Comparison of ENCODE assay signal across 23 mouse cellular contexts in genomic region chr4:124210103-124210502, GRCm38 (mm10).
DNase-seq lines count a peak whose midpoint lies in the region; ATAC-seq and TF ChIP-seq lines count a peak whose summit lies in the region.
"Had no signal": no experiment of that assay in that cellular context is flagged by ENCODE, and none has a peak within 500 bp of the region (broad histone marks: within the 10 kb centered on the region; RNA-seq: fewer than 3 reads in every experiment).

No protein-coding gene starts in this region.

- H3K9me3 ChIP-seq in embryonic facial prominence, embryonic 14.5 days (ENCODE audit: control insufficient read depth, low read length), result no peaks in the 10 kb centered on the region
- no peaks in the 10 kb centered on the region for H3K9me3 ChIP-seq in embryonic facial prominence, embryonic 10.5 days
- H3K9me3 ChIP-seq in heart, embryonic 12.5 days (replicated peaks), result no peaks in the 10 kb centered on the region
- H3K9me3 ChIP-seq: heart, embryonic 15.5 days; kidney, embryonic 15.5 days; limb, embryonic 10.5 days; stomach, embryonic 15.5 days had no signal

- H3K4me1 ChIP-seq in embryonic facial prominence, embryonic 14.5 days (ENCODE audit: control insufficient read depth, insufficient read depth, low read length), result no peaks in the 10 kb centered on the region
- H3K4me1 ChIP-seq in embryonic facial prominence, embryonic 10.5 days, result no peaks in the 10 kb centered on the region
- 0 out of 2 replicates have a peak, but pooled peaks cover 3% of the 10 kb centered on the region for H3K4me1 ChIP-seq in heart, embryonic 12.5 days (replicated peaks)
- H3K4me1 ChIP-seq: heart, embryonic 15.5 days; kidney, embryonic 15.5 days; limb, embryonic 10.5 days; stomach, embryonic 15.5 days had no signal

- no peak overlapping the region for H3K4me3 ChIP-seq in embryonic facial prominence, embryonic 14.5 days (ENCODE audit: low read depth, low read length)
- H3K4me3 ChIP-seq in embryonic facial prominence, embryonic 10.5 days, result no peak overlapping the region
- H3K4me3 ChIP-seq in layer of hippocampus, adult 2 months, result no peak overlapping the region
- no peak overlapping the region for H3K4me3 ChIP-seq in heart, embryonic 12.5 days
- H3K4me3 ChIP-seq: heart, embryonic 15.5 days; kidney, embryonic 15.5 days; limb, embryonic 10.5 days; stomach, embryonic 15.5 days had no signal

- H3K27me3 ChIP-seq in embryonic facial prominence, embryonic 14.5 days (replicated peaks; ENCODE audit: control insufficient read depth, insufficient read depth, low read length), result no peaks in the 10 kb centered on the region
- H3K27me3 ChIP-seq in embryonic facial prominence, embryonic 10.5 days (replicated peaks; ENCODE audit: low read depth, poor library complexity, severe bottlenecking), result no peaks in the 10 kb centered on the region
- no peaks in the 10 kb centered on the region for H3K27me3 ChIP-seq in heart, embryonic 12.5 days (replicated peaks)
- H3K27me3 ChIP-seq: heart, embryonic 15.5 days; stomach, embryonic 15.5 days had no signal

- no peaks in the 10 kb centered on the region for H3K36me3 ChIP-seq in embryonic facial prominence, embryonic 14.5 days (ENCODE audit: control insufficient read depth, insufficient read depth, low read length)
- no peaks in the 10 kb centered on the region for H3K36me3 ChIP-seq in embryonic facial prominence, embryonic 10.5 days (replicated peaks)
- H3K36me3 ChIP-seq in heart, embryonic 12.5 days, result no peaks in the 10 kb centered on the region
- H3K36me3 ChIP-seq: heart, embryonic 15.5 days; kidney, embryonic 15.5 days; limb, embryonic 10.5 days; stomach, embryonic 15.5 days had no signal

- no peak overlapping the region for H3K27ac ChIP-seq in embryonic facial prominence, embryonic 14.5 days (replicated peaks; ENCODE audit: low read depth, low read length)
- H3K27ac ChIP-seq in embryonic facial prominence, embryonic 10.5 days (replicated peaks), result no peak overlapping the region
- H3K27ac ChIP-seq in layer of hippocampus, adult 2 months, result no peak overlapping the region
- no peak overlapping the region for H3K27ac ChIP-seq in heart, embryonic 12.5 days (ENCODE audit: poor library complexity, severe bottlenecking)
- H3K27ac ChIP-seq: heart, embryonic 15.5 days; hindbrain, postnatal 0 days; kidney, embryonic 15.5 days; limb, embryonic 10.5 days; stomach, embryonic 15.5 days had no signal

- TF ChIP-seq CTCF in layer of hippocampus, adult 2 months (conservative IDR thresholded peaks at IDR 0.05), result no peak

- 60% methylated on average over 9 of the region's 9 CpGs for WGBS in embryonic facial prominence, embryonic 14.5 days
- 86% methylated on average over 9 of the region's 9 CpGs for WGBS in embryonic facial prominence, embryonic 10.5 days
- WGBS in heart, embryonic 12.5 days, result 83% methylated on average over 9 of the region's 9 CpGs

- no peak overlapping the region for H3K4me2 ChIP-seq in embryonic facial prominence, embryonic 14.5 days (ENCODE audit: low read depth, low read length)
- H3K4me2 ChIP-seq in heart, embryonic 12.5 days, result no peak overlapping the region
- H3K4me2 ChIP-seq: heart, embryonic 15.5 days; kidney, embryonic 15.5 days; stomach, embryonic 15.5 days had no signal

- ATAC-seq in embryonic facial prominence, embryonic 14.5 days (ENCODE audit: low read depth), result no peak
- ATAC-seq in heart, embryonic 12.5 days (ENCODE audit: insufficient number of reproducible peaks, low FRiP score), result no peak
- no peak for ATAC-seq in megakaryocyte, adult 5-6 weeks (ENCODE audit: poor library complexity, severe bottlenecking)
- ATAC-seq: hindbrain, postnatal 0 days; intestine, postnatal 0 days; midbrain, embryonic 16.5 days had no signal

- DNase-seq in embryonic facial prominence, embryonic 14.5 days (ENCODE audit: low spot score), result peak; percentile 27
- DNase-seq in embryonic facial prominence, embryonic 10.5 days (ENCODE audit: low spot score), result no peak
- DNase-seq in layer of hippocampus, adult 2 months (ENCODE audit: low spot score in 2 of 2), result peak; percentile 22 to 49
- no peak for DNase-seq in layer of hippocampus, adult 9-10 months (ENCODE audit: low spot score)
- DNase-seq in frontal cortex, postnatal 36 days (ENCODE audit: low spot score in 2 of 2), result peak; percentile 38 to 63
- peak; percentile 65 to 78 for DNase-seq in right cerebral cortex, postnatal 10 days (ENCODE audit: low spot score in 2 of 2)
- DNase-seq: adrenal gland, postnatal 10 days; cerebellum, adult 18-20 months; cerebellum, postnatal 25 days; embryo, embryonic 11 days; gastrocnemius, postnatal 14 days; heart, adult 18-20 months; kidney, postnatal 4 days; lung, adult 18-20 months had no signal

- no peak overlapping the region for H3K9ac ChIP-seq in embryonic facial prominence, embryonic 14.5 days (ENCODE audit: low read depth, low read length)
- no peak overlapping the region for H3K9ac ChIP-seq in heart, embryonic 12.5 days
- H3K9ac ChIP-seq: heart, embryonic 15.5 days; kidney, embryonic 15.5 days; stomach, embryonic 15.5 days had no signal

Comparison
In these comparisons a context has a peak if more than half of its experiments do, and no peak if none do; other contexts are left out.
1. DNase-seq: peak in embryonic facial prominence, embryonic 14.5 days (single experiment), layer of hippocampus, adult 2 months (2 of 2), frontal cortex, postnatal 36 days (2 of 2) and right cerebral cortex, postnatal 10 days (2 of 2); none in embryonic facial prominence, embryonic 10.5 days (single experiment) and layer of hippocampus, adult 9-10 months (single experiment).